Mouse (Mus musculus): ENCODE measurements around the gene Zfp239.

Zfp239 gene

GRCm38 (mm10) chr6:117907301-117907978 lies 45.5 kb downstream of the Zfp239 start:
- no peak for DNase-seq (ENCODE audit: low read depth, low spot score)

- no peak for DNase-seq (ENCODE audit: low read depth, low spot score)
Measured at GRCm38 (mm10) chr6:117907979-117908355, 46.1 kb downstream of the Zfp239 start.

- no peak for DNase-seq (ENCODE audit: low read depth, low spot score)
Measured at GRCm38 (mm10) chr6:117908424-117908900, 46.6 kb downstream of the Zfp239 start.

GRCm38 (mm10) chr6:117910120-117910661 lies 48.3 kb downstream of the Zfp239 start:
- DNase-seq (ENCODE audit: low read depth, low spot score) = no peak

- no peak for DNase-seq (ENCODE audit: low read depth, low spot score)
Measured at GRCm38 (mm10) chr6:117914541-117914940, 52.6 kb downstream of the Zfp239 start.

GRCm38 (mm10) chr6:117916205-117916736 lies 54.4 kb downstream of the Zfp239 start:
- no peak for DNase-seq (ENCODE audit: low read depth, low spot score)

- peak; percentile 34 for DNase-seq (ENCODE audit: low read depth, low spot score)
Measured at GRCm38 (mm10) chr6:117916737-117917426, 55.0 kb downstream of the Zfp239 start.

GRCm38 (mm10) chr6:117917576-117917975 lies 55.7 kb downstream of the Zfp239 start:
- DNase-seq (ENCODE audit: low read depth, low spot score) = no peak

- DNase-seq (ENCODE audit: low read depth, low spot score) = no peak
Measured at GRCm38 (mm10) chr6:117918043-117918442, 56.1 kb downstream of the Zfp239 start.

- DNase-seq (ENCODE audit: low read depth, low spot score) = no peak
Measured at GRCm38 (mm10) chr6:117920659-117921640, 59.0 kb downstream of the Zfp239 start.

GRCm38 (mm10) chr6:117922041-117922440 lies 60.1 kb downstream of the Zfp239 start:
- DNase-seq (ENCODE audit: low read depth, low spot score) = no peak

Measured in telencephalon, adult 2 months (tissue).